Mouse (Mus musculus) CH12.LX (cell line): ENCODE measurements at regions not wholly inside any gene's neighbourhood (a gene's known extent, or its start where the extent isn't known, plus 50 kb on each side); places are given as distances from the start of the nearest gene placed in this dataset.
"Not testable (repeated sequence)": the region's sequence is repeated elsewhere in the genome, so short reads cannot be mapped to it uniquely, and the experiment has no call there.

Source experiments
- DNase-seq: peaks from one replicate; pipeline ENCODE4 v3.0.0-alpha.2; 2013; ENCODE audit errors: extremely low read depth
- H3K27ac ChIP-seq: 2 replicates; pipeline ENCODE4 v1.5.1; 2012; ENCODE audit warnings: low read depth, mild to moderate bottlenecking, control low read depth, moderate library complexity; ENCODE audit not compliant: insufficient read depth
- H3K27me3 ChIP-seq: replicated peaks from 2 replicates; pipeline ENCODE3; 2012; ENCODE audit warnings: inconsistent platforms
- H3K36me3 ChIP-seq, 2 experiments: replicated peaks in 1 of 2; 2 replicates each; pipeline versions ENCODE3 to v1.6.1; 2012; ENCODE audit warnings: inconsistent platforms in 1 of 2, low read length in 1 of 2, mild to moderate bottlenecking in 1 of 2, mixed read lengths in 1 of 2, moderate library complexity in 1 of 2; ENCODE audit not compliant: control insufficient read depth in 1 of 2, insufficient read depth in 1 of 2
- H3K4me1 ChIP-seq, 2 experiments: 2 replicates each; pipeline ENCODE4 v1.6.1; 2012; ENCODE audit warnings: inconsistent platforms in 1 of 2, moderate library complexity in 1 of 2; ENCODE audit not compliant: insufficient read depth in 2 of 2, control insufficient read depth in 1 of 2
- H3K4me2 ChIP-seq: 2 replicates; pipeline ENCODE4 v1.6.1; 2012; ENCODE audit warnings: low read depth, mild to moderate bottlenecking, control low read depth; ENCODE audit not compliant: poor library complexity, insufficient read depth, severe bottlenecking
- H3K4me3 ChIP-seq, 3 experiments: fragments of 150-350 bp in 1 of 3; sonication (generic) in 1 of 3; replicated peaks in 1 of 3; 2 replicates each; pipeline versions ENCODE3 to v1.5.1; 2011 to 2012; ENCODE audit warnings: low read depth in 2 of 3, low read length in 2 of 3, mild to moderate bottlenecking in 2 of 3, moderate library complexity in 2 of 3, control low read depth in 1 of 3, improper control_type of control experiment in 1 of 3, inconsistent platforms in 1 of 3, mixed read lengths in 1 of 3; ENCODE audit not compliant: poor library complexity in 1 of 3
- H3K79me2 ChIP-seq: replicated peaks from 2 replicates; pipeline ENCODE4 v1.6.1; 2012; ENCODE audit warnings: mild to moderate bottlenecking, moderate library complexity; ENCODE audit not compliant: control insufficient read depth, poor library complexity, insufficient read depth, severe bottlenecking; ENCODE audit errors: extremely low read depth
- H3K9ac ChIP-seq: 2 replicates; pipeline ENCODE4 v1.6.1; 2012; ENCODE audit warnings: low read depth, mild to moderate bottlenecking, control low read depth, moderate library complexity; ENCODE audit not compliant: insufficient read depth
- H3K9me3 ChIP-seq: replicated peaks from 2 replicates; pipeline ENCODE3; 2012; ENCODE audit warnings: low read length, inconsistent platforms, mixed read lengths
- BHLHE40 ChIP-seq: IDR thresholded peaks from 2 replicates; pipeline ENCODE4 v1.6.1; 2011; ENCODE audit warnings: mild to moderate bottlenecking, low read depth, low read length, improper control_type of control experiment
- CHD2 ChIP-seq: IDR thresholded peaks from 2 replicates; pipeline ENCODE4 v1.6.1; 2011; ENCODE audit warnings: low read length, improper control_type of control experiment
- E2F4 ChIP-seq: IDR thresholded peaks from 2 replicates; pipeline ENCODE4 v1.6.1; 2011; ENCODE audit warnings: low read depth, low read length, improper control_type of control experiment; ENCODE audit not compliant: insufficient replicate concordance
- ETS1 ChIP-seq: conservative IDR thresholded peaks from 2 replicates; pipeline ENCODE4 v1.6.1; 2012; ENCODE audit warnings: low read depth, mild to moderate bottlenecking, inconsistent platforms, low read length, improper control_type of control experiment, moderate library complexity
- GABPA ChIP-seq: IDR thresholded peaks from 2 replicates; pipeline ENCODE4 v1.6.1; 2012; ENCODE audit warnings: low read depth, low read length, improper control_type of control experiment, inconsistent platforms; ENCODE audit not compliant: insufficient replicate concordance
- IRF4 ChIP-seq: IDR thresholded peaks from 2 replicates; pipeline ENCODE4 v1.6.1; 2014; ENCODE audit warnings: low read depth, mild to moderate bottlenecking, inconsistent platforms, low read length, improper control_type of control experiment
- JUN ChIP-seq: IDR thresholded peaks from 2 replicates; pipeline ENCODE4 v1.6.1; 2011; ENCODE audit warnings: low read depth, mild to moderate bottlenecking, low read length, improper control_type of control experiment, moderate library complexity; ENCODE audit not compliant: insufficient read depth
- KAT2A ChIP-seq: IDR thresholded peaks from 2 replicates; pipeline ENCODE4 v1.6.1; 2012; ENCODE audit warnings: low read length, improper control_type of control experiment, inconsistent platforms; ENCODE audit not compliant: insufficient replicate concordance
- MEF2A ChIP-seq: IDR thresholded peaks from 2 replicates; pipeline ENCODE4 v1.6.1; 2014; ENCODE audit warnings: low read depth, mild to moderate bottlenecking, inconsistent platforms, low read length, improper control_type of control experiment, borderline replicate concordance
- MXI1 ChIP-seq: IDR thresholded peaks from 2 replicates; pipeline ENCODE4 v1.6.1; 2011; ENCODE audit warnings: mild to moderate bottlenecking, low read depth, low read length, improper control_type of control experiment
- NELFE ChIP-seq: IDR thresholded peaks from 2 replicates; pipeline ENCODE4 v1.6.1; 2011; ENCODE audit warnings: low read depth, low read length, improper control_type of control experiment
- PAX5 ChIP-seq: IDR thresholded peaks from 2 replicates; pipeline ENCODE4 v1.6.1; 2012; ENCODE audit warnings: low read length, inconsistent platforms, mixed read lengths
- RAD21 ChIP-seq: IDR thresholded peaks from 2 replicates; pipeline ENCODE4 v1.6.1; 2011; ENCODE audit warnings: low read depth, mild to moderate bottlenecking, low read length, improper control_type of control experiment, moderate library complexity
- RCOR1 ChIP-seq: conservative IDR thresholded peaks from 2 replicates; pipeline ENCODE4 v1.6.1; 2012; ENCODE audit warnings: low read depth, mild to moderate bottlenecking, inconsistent platforms, low read length, improper control_type of control experiment
- TBP ChIP-seq: conservative IDR thresholded peaks from 2 replicates; pipeline ENCODE4 v1.6.1; 2011; ENCODE audit warnings: low read depth, low read length, improper control_type of control experiment
- TCF12 ChIP-seq: IDR thresholded peaks from 2 replicates; pipeline ENCODE4 v1.6.1; 2014; ENCODE audit warnings: low read depth, mild to moderate bottlenecking, inconsistent platforms, low read length, improper control_type of control experiment
- UBTF ChIP-seq: IDR thresholded peaks from 2 replicates; pipeline ENCODE4 v1.6.1; 2012; ENCODE audit warnings: low read depth, mild to moderate bottlenecking, inconsistent platforms, low read length, improper control_type of control experiment, moderate library complexity
- USF1 ChIP-seq: IDR thresholded peaks from 2 replicates; pipeline ENCODE4 v1.6.1; 2014; ENCODE audit warnings: low read depth, mild to moderate bottlenecking, inconsistent platforms, low read length, improper control_type of control experiment
- USF2 ChIP-seq: conservative IDR thresholded peaks from 2 replicates; pipeline ENCODE4 v1.6.1; 2011; ENCODE audit warnings: low read depth, low read length, improper control_type of control experiment
- ZC3H11A ChIP-seq: IDR thresholded peaks from 2 replicates; pipeline ENCODE4 v1.6.1; 2012; ENCODE audit warnings: low read depth, mild to moderate bottlenecking, inconsistent platforms, low read length, improper control_type of control experiment
- ZKSCAN1 ChIP-seq: IDR thresholded peaks from 2 replicates; pipeline ENCODE4 v1.6.1; 2012; ENCODE audit warnings: low read depth, inconsistent platforms, low read length, improper control_type of control experiment, borderline replicate concordance
- ZMIZ1 ChIP-seq: IDR thresholded peaks from 2 replicates; pipeline ENCODE4 v1.6.1; 2012; ENCODE audit warnings: low read depth, mild to moderate bottlenecking, inconsistent platforms, low read length, improper control_type of control experiment
- dilution Hi-C: fragments of 300-500 bp; cut with MboI; formaldehyde crosslinking; loops from 2 replicates; pipeline ENCODE4 v1.14.3; 2020; ENCODE audit warnings: low sequenced_read_pairs; ENCODE audit not compliant: extremely low pct_unique_long_range_greater_than_20kb, extremely low pct_ligation_motif_present
- in situ Hi-C: fragments of 300-500 bp; cut with MboI; formaldehyde crosslinking; loops from 3 replicates; pipeline ENCODE4 v1.14.3; 2019; ENCODE audit warnings: low sequenced_read_pairs, low pct_ligation_motif_present, low pct_unique_long_range_greater_than_20kb, mixed read lengths

DNA sequence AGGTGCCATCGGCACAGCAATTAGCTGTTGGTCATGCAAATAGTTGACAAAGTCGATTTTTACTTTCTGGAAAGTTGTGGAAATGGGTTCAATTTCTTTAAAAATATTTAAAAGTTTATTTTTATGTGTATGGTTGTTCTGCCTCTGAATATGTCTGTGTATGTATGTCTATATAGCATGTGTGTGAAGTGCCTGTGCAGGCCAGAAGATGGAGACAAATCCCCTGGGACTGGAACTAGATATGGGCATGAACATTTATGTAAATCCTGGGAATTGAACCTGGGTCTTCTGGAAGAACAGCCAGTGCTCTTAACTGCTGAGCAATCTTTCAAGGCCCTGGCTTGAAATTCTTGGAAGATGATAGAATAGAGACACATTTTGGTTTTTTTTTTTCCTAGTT lies 140.0 kb downstream of the Lyplal1 start:
- Histone ChIP-seq H3K36me3 (no peaks in the 10 kb centered on the region), H3K9me3 (peaks cover 26% of the 10 kb centered on the region), H3K27me3 (no peaks in the 10 kb centered on the region), H3K4me2 (no peak overlapping the region), H3K79me2 (no peaks in the 10 kb centered on the region), H3K27ac (no peak overlapping the region), H3K9ac (no peak overlapping the region), H3K4me1 (no peaks in the 10 kb centered on the region), H3K4me3 (no peak overlapping the region)
- no peak for DNase-seq
- TF ChIP-seq PAX5 (no peak), ZC3H11A (no peak), MXI1 (no peak), BHLHE40 (no peak), MEF2A (no peak), NELFE (no peak), IRF4 (no peak), GABPA (no peak), USF2 (no peak), UBTF (no peak), TBP (no peak), JUN (no peak), ZMIZ1 (no peak), ETS1 (no peak), TCF12 (no peak), CHD2 (no peak), ZKSCAN1 (no peak), E2F4 (no peak), USF1 (no peak)
- in situ Hi-C loops: no loop called here
- dilution Hi-C loops: no loop called here

DNA sequence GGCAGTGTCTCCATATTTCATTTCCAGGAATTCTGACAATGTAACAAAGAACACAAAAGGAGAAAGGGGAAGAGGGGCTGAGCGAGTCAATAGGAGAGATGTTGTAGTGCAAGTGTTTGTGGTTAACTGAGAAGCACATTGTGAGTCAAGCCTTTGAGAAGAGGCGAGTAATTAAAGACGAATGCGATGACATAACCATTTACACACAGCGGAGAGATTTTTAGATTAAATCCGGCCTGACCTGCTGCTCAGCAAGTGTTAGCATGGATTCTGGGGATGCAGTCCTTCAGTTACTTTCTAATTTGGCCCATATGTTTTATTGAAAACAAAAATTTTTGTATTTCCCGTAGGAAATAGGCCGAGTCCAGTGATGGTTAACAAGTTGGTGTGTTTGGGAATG lies 127.7 kb downstream of the Lyplal1 start:
- H3K4me2 ChIP-seq: no peak overlapping the region
- H3K4me3 ChIP-seq: no peak overlapping the region
- TF ChIP-seq KAT2A: no peak
- no peak for TF ChIP-seq GABPA
- no peak for TF ChIP-seq RAD21
- no peak for TF ChIP-seq TCF12
- TF ChIP-seq MEF2A: no peak
- TF ChIP-seq BHLHE40: no peak
- TF ChIP-seq CHD2: no peak
- TF ChIP-seq RCOR1: no peak
- TF ChIP-seq PAX5: no peak
- no peak for TF ChIP-seq ZMIZ1
- TF ChIP-seq ETS1: no peak
- TF ChIP-seq JUN: no peak
- TF ChIP-seq, all 38 proteins: peak for 0
- H3K9ac ChIP-seq: no peak overlapping the region
- no peak for DNase-seq
- dilution Hi-C loops: no loop called here
- no peak overlapping the region for H3K27ac ChIP-seq
- in situ Hi-C loops: no loop called here
- H3K36me3 ChIP-seq: no peaks in the 10 kb centered on the region
- no peaks in the 10 kb centered on the region for H3K4me1 ChIP-seq
- peaks cover 54% of the 10 kb centered on the region for H3K9me3 ChIP-seq
- H3K79me2 ChIP-seq: no peaks in the 10 kb centered on the region
- H3K27me3 ChIP-seq: no peaks in the 10 kb centered on the region

- H3K27me3 ChIP-seq, H3K79me2 ChIP-seq, in situ Hi-C loops, dilution Hi-C loops, H3K4me1 ChIP-seq, H3K9ac ChIP-seq, H3K4me2 ChIP-seq, H3K36me3 ChIP-seq, H3K27ac ChIP-seq, DNase-seq, H3K4me3 ChIP-seq: not testable (repeated sequence)
- peaks cover 21% of the 10 kb centered on the region for H3K9me3 ChIP-seq
Measured at GRCm38 (mm10) chr1:186000066-186000465, 117.0 kb downstream of the Lyplal1 start.
